Mouse (Mus musculus) kidney, postnatal 14 days (tissue): ENCODE measurements around the gene Nup210l.
"Not testable (repeated sequence)": the region's sequence is repeated elsewhere in the genome, so short reads cannot be mapped to it uniquely, and the experiment has no call there.

Experiments
- DNase-seq: peaks from one replicate; pipeline ENCODE4 v3.0.0; 2022; ENCODE audit warnings: mixed read lengths

The Nup210l gene

GRCm38 (mm10) chr3:90097928-90098327 is 6.0 kb upstream of the Nup210l start:
- no peak for DNase-seq

GRCm38 (mm10) chr3:90101010-90101409 is 2.9 kb upstream of the Nup210l start:
- no peak for DNase-seq

- DNase-seq: no peak
These were observed 2.3 kb upstream of the Nup210l start for GRCm38 (mm10) chr3:90101673-90102072.

DNA sequence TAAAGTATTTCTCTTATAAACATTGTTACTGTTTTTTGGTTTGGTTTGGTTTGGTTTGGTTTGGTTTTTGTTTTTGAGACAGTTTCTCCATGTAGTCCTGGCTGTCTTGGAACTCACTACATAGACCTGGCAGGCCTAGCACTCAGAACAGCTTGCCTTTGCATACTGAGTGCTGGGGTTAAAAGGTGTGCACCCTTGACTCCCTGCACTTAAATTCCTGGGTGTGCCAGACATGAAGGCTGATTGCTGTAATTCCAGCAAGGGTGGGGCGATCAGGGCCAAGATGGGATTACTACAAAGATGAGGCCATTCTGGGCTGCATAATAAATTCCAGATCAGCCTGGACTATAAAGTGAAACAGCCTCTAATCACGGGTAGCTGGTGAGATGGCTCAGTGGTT is 1.7 kb upstream of the Nup210l start:
- DNase-seq: no peak

DNA sequence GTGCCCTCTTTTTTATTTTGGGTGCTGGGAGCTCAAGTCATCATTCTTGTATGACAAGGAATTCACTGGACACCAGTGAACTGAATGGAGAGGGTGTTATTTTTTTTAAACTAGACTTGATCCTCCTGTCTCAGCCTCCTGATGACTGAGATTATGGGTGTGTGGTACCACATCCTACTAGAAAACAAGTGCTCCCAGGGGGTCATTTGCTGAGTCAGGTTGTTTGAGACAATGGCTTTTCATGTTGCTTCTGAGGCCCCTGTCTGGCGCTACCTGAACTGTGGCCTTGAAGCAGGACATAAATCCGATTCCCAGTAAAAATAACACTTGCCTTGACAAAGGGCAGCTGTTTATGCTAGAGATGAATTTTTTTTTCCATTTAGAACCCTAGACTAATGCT is 756 bp upstream of the Nup210l start:
- DNase-seq: no peak

DNA sequence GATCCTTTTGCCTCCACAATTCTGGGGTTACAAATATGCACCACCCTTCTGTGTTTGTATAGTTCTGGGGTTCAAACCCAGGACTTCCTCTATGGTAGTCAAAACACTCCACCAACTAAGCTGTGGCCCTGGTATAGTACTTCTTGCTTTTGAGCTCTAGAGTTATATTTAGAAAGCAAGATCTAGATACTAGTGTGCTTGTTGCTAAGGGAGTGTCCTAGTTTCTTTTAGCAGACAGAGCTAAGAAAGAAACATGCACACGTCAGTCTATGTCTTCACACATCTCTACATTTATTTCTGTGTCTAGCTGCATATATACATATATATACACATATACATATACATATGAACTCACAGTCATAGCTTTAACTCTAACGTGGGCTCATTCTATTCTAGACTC is 7.8 kb downstream of the Nup210l start:
- no peak for DNase-seq

GRCm38 (mm10) chr3:90114342-90114741 is 10.4 kb downstream of the Nup210l start:
- no peak for DNase-seq

GRCm38 (mm10) chr3:90115526-90115925 is 11.6 kb downstream of the Nup210l start:
- DNase-seq: peak; percentile 31

GRCm38 (mm10) chr3:90118132-90118790 is 14.3 kb downstream of the Nup210l start:
- DNase-seq: no peak

GRCm38 (mm10) chr3:90122036-90122435 is 18.1 kb downstream of the Nup210l start:
- DNase-seq: not testable (repeated sequence)

GRCm38 (mm10) chr3:90125710-90126109 is 21.8 kb downstream of the Nup210l start:
- DNase-seq: no peak

DNA sequence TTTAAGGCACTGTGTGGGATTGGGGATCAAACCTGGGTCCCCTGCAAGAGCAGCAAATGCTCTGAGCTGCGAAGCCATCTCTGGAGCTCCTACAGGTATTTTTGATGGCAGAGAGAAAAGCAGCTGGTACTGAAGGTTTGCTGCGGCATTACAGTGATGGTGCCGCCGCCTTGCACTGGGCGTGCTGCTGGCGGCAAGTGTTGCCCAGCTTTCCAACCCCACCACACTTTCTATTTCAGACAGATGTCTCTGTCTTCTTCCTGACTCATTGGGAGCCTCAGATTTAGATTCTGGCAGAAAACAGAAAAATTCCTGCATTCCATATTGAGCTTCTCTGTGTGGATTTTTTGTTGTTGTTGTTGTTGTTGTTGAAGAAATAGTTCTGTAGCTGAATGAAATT is 23.9 kb downstream of the Nup210l start:
- no peak for DNase-seq

- DNase-seq: no peak
These were observed 28.8 kb downstream of the Nup210l start for GRCm38 (mm10) chr3:90132745-90133144.

DNA sequence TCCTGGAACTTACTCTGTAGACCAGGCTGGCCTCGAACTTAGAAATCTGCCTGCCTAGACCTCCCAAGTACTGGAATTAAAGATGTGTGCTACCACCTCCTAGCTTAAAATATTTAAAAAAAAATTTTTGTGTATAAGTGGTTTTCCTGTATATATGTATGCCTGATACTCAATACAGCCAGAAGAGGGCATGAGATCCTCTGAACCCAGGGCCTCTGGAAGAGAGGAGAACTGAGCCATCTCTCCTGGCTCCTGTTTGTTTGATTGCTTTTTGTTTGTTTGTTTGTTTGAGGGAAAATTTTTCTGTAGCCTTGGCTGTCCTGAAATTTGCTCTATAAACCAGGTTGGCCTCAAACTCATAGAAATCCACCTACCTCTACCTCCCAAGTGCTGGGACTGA is 29.4 kb downstream of the Nup210l start:
- no peak for DNase-seq

GRCm38 (mm10) chr3:90134483-90134882 is 30.6 kb downstream of the Nup210l start:
- peak; percentile 10 for DNase-seq

- DNase-seq: no peak
These were observed 31.1 kb downstream of the Nup210l start for GRCm38 (mm10) chr3:90134993-90135392.

- peak; percentile 20 for DNase-seq
These were observed 32.7 kb downstream of the Nup210l start for GRCm38 (mm10) chr3:90136660-90137059.

- DNase-seq: no peak
These were observed 33.7 kb downstream of the Nup210l start for GRCm38 (mm10) chr3:90137606-90138005.

DNA sequence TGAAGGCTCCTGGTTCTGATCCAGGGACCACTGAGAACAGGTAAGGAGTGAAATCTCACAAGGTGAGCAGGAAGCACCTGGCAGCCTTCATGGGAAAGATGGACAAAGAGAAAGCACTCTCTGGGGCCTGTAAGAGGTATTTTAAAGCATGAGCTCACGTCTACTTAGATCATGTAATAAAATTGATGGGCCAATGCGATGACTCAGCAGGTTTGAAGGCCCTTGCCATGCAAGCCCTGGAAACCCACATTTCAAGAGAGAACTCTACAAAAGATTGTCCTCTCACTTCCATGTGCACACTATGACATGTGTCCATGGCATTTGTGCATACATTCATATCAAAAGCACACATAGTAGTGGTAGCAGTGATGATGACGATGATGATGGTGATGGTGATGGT is 36.0 kb downstream of the Nup210l start:
- DNase-seq: no peak

GRCm38 (mm10) chr3:90145461-90145860 is 41.5 kb downstream of the Nup210l start:
- no peak for DNase-seq

GRCm38 (mm10) chr3:90146651-90147050 is 42.7 kb downstream of the Nup210l start:
- no peak for DNase-seq

GRCm38 (mm10) chr3:90151086-90151740 is 47.3 kb downstream of the Nup210l start:
- no peak for DNase-seq

DNA sequence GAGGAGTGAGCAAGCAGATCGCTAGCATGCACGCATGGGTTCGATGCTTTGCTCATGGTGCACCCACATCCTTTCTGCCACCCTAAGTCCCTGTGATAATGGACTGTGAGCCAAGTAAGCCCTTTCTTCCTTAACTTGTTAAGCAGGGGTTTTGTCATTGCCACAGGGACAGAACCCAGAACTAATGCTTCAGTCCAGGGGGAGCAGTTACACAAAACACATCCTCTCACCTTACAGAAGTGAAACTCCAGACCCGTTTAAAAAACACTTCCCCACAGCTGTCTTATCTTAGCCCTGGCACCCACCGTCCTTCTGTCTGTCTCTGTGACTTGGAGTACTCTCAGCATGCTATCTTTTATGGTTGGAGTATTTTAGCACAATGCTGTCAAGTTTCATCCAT is 52.1 kb downstream of the Nup210l start:
- DNase-seq: no peak

DNA sequence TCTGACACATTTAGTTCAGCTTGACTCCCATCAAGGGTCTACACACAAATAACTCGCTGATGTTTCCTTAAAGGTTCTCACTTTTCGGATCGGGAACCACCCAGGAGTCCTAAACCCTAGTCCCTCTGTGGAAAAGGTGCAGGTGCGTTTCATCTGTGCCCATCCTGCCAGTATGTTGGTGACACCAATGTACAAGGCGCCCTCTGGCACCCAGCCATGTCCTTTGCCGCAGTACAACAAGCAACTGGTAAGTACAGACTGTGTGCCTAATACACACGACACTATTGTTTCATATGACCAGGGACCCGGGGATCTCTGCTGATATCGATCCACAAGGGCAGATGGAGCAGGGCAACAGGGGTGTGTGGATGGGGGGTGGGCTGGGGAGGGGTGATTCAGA is 55.8 kb downstream of the Nup210l start:
- peak; percentile 3 for DNase-seq

DNA sequence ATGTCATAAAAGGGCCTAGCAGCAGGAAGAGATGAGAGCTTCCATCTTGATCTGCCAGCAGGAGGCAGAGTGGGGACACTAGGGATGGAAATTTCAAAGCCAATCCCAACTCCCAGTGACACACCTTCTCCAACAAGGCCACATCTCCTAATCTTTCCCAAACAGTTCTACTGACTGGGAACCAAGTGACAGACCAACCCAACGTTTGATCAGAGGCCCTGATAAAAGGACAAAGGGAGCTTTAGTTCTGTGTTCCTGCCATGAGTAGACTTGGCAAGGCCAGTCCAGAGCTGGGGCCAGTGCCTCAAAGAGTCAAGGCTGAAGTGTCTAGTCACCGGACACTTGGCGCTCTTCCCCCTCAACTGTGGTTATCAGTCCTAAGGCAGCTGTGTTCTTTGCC is 57.6 kb downstream of the Nup210l start:
- no peak for DNase-seq
